Mouse (Mus musculus): ENCODE measurements around the gene Btbd11.

DNA sequence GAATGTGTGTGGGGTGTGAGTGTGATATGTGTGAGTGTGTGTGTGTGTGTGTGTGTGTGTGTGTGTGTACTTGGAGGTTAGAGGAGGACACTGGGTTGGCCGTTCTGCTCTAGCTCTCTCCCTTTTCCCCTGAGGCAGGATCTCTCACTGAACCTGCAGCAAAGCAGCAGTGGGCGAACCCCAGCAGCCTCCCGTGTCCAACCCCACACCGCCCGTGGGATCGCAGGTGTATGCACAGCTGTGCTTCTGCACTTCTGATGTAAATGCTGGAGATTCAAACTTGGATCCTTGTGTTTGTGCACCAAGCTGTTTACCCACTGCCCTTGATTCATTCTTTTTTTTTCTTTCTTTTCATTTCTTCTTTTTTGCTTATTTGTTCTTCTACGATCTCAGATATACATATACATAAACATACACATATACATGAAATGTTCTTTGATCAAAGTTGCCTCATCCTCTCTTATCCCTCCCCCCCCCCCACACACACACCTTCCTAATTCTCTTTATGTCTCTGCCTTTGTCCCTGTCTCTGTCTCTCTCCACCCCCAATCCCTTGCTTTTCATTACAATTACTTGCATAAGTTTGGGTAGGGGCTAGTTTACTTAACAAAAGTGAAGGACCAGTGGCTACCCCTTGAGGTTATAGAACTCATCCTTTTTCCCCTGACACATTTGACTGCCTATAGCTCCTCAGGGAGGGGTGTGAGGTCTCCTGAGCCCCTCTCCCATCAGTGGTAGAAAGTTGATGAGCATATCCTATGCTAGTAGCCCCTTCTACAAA lies 120.8 kb downstream of the Btbd11 start:
- TF ChIP-seq CTCF (IDR thresholded peaks at IDR 0.05; ENCODE audit: extremely low read depth, insufficient read depth, low read length), result no peak
- no peak for TF ChIP-seq POLR2A (IDR thresholded peaks at IDR 0.05; ENCODE audit: extremely low read depth, insufficient read depth, low read length)

Data from cortical plate, adult 2 months (tissue).